Mouse (Mus musculus): ENCODE data around the gene Zc3hav1.

DNA sequence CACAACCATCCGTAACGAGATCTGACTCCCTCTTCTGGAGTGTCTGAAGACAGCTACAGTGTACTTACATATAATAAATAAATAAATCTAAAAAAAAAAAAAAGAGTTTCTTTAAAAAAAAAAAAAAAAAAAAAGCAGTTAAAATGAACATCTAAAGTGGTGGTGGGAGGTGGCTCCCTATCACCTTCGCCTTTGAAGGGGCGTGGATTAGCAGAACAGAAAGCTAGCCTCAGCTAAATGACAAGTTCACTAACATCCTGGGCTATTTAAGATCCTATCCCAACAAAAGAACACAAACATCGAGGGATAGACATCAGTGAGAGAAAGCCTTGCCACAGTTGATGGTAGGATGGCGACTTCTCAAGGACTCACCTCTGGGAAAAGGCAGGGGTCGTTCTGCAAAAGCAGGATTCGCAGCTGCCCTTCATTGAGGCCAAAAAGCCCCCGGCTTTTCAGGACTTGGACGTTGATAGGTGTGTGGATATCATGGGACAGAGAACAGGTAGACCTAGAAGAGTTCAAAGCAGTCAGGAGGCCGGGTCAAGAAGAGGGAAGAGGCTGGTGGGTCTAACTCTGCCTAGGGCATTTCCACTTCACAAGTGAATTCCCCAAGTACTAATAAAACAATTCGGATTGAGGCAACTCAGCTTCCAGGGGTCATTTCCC, 56.7 kb downstream of the Zc3hav1 start:
- no peak for TF ChIP-seq POLR2A (IDR thresholded peaks at IDR 0.05; ENCODE audit: insufficient read depth, low read length)
- TF ChIP-seq CTCF (IDR thresholded peaks at IDR 0.05; ENCODE audit: low read depth, low read length), result no peak
